Mouse (Mus musculus) cerebellum, postnatal 14 days (tissue): Measurements from ENCODE around the gene Carns1.
A peak's percentile ranks its signal among the peaks of the same experiment; 100 is the strongest.
"Not testable (repeated sequence)": the region's sequence is repeated elsewhere in the genome, so short reads cannot be mapped to it uniquely, and the experiment has no call there.

ENCODE experiments used
- DNase-seq, 2 experiments: peaks; one replicate each; pipeline ENCODE4 v3.0.0; 2021; ENCODE audit warnings: mixed read lengths in 2 of 2

The Carns1 gene

GRCm38 (mm10) chr19:4129462-4129861 is 45.8 kb downstream of the Carns1 start:
- DNase-seq, result no peak

DNA sequence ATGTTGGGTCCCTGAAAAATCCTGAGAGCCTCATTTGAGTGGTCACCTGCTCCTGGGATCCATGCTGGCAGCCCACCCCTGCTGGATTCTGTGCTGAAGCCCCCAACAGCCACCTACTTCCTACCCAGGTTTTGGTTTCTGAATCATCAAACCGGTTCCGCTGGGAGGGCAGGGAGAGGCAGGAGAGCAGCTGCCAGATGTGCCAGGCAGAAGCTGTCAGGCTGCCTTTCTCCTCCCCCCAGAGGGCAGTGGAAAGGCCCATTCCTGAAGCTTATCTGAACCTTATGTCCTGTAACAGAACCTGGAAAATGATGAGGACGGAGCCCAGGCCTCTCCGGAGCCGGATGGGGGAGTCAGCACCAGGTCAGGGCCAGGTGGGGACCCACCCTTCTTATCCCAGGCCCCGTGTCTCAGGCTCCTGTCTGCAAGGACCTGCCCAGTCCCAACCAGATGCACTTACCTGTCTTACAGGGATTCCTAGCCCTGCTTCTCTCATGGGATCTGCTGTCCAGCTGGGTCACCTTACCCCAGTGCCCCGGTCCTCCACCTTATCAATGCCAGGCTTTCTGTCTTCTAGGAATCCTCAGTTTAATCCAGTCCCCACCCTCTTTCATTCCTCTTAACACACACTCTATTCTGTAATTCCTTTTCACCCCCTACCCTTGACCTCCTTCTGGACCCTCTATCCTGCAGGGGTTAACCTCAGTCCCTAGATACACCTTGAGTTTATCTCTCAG is 48.4 kb downstream of the Carns1 start:
- DNase-seq, result no peak

DNA sequence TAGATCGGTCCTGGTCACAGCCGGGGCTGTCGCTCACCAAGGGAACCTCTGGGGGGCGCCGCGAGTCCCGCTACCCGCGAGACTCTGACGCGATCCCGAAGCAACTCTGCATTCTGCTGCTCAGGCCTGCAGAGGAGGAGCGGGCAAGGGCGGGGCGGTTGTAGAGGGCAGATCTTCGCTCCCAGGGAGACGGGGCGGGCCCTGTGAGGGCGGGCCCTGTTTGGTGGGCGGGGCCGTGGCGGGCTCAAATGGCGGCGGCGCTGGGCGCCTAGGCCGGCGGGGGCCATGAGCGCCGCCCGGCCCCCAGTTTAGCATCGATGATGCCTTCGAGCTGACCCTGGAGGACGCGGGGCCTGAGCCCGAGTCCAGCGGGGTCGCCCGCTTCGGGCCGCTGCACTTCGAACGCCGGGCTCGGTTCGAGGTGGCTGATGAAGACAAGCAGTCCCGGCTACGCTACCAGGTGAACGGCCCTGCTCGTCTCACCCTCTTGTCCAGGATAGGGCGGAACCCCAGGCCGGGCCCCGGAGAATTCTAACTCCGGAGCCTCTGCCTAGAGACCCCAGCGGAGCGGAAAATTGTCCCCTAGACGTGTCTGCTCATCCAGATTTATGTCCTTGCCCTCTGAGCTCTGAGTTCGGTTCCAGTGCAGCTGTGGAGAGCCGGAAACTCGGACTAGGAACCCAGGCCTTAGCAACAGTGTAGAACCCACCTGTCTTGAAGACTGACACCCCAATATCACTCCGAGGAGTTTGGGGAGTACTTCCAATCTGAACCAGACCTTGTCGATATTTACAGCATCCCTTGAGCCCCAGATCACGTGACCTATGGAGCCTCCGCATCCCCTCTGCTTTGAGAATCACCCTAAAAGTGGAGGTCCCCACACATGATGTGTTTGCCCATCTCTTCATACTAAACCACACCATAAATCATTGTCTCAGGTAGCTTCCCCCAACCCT is 49.3 kb downstream of the Carns1 start, which contains the start of gene Aip:
Aip (minus strand) TSS at position 118 of the 956 bp plus-strand sequence.
- DNase-seq, result peak; percentile 98 to 99

DNA sequence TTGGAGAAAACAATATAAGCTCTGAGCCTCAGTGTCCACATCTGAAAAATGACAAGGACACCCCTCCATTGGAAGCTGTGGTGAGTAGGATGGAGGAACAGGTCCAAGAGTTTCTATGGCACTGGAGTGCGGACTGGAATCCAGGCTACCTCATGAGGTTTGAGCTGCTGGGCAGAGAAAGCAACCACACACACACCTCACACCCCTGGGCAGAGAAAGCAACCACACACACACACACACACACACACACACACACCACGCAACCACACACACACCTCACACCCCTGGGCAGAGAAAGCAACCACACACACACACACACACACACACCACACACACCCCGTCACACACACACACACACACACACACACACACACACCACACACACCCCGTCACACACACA is 50.0 kb downstream of the Carns1 start:
- DNase-seq, result not testable (repeated sequence)

GRCm38 (mm10) chr19:4124432-4124831 is 50.8 kb downstream of the Carns1 start:
- DNase-seq, result no peak

DNA sequence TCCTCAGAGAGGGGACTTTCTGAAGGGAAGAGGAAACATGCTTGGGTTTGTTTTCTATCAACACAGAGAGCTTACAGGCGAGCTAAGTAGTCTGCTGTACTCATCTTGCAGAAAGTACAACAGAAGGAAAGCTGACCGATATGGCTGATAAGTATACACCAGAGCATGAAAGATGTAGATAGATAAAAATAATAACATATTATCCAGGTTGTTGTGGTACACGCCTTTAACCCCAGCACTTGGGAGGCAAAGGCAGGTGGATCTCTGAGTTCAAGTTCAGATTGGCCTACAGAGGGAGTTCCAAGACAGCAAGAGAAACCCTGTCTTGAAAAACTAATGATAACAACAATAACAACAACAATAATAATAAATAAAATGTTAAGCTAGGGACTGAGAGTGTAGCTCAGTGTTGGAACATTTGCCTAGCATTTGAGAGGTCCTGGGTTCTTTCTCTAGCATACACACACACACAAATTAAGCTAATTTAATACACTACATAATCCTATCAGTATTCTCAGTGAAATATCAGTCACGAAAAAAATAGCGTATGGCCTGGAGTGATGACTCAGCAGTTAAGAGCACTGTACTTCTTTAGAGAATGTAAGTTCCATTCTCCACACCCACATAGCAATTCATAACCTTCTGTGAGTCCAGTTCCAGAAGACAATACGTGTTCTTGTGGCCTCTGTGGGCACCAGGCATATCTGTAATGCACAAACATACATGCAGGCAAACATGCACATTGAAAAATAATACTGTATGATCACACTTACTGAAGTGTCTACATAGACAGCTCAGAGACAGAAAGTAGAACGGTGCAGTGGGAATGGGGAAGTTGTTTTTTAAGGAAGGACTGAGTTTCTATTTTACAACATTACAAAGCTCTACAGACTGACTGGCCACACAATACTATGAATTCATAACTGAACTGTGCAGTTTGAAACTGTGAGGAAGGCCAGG is 52.6 kb downstream of the Carns1 start:
- DNase-seq, result no peak

GRCm38 (mm10) chr19:4121896-4122295 is 53.4 kb downstream of the Carns1 start:
- DNase-seq, result not testable (repeated sequence)

DNA sequence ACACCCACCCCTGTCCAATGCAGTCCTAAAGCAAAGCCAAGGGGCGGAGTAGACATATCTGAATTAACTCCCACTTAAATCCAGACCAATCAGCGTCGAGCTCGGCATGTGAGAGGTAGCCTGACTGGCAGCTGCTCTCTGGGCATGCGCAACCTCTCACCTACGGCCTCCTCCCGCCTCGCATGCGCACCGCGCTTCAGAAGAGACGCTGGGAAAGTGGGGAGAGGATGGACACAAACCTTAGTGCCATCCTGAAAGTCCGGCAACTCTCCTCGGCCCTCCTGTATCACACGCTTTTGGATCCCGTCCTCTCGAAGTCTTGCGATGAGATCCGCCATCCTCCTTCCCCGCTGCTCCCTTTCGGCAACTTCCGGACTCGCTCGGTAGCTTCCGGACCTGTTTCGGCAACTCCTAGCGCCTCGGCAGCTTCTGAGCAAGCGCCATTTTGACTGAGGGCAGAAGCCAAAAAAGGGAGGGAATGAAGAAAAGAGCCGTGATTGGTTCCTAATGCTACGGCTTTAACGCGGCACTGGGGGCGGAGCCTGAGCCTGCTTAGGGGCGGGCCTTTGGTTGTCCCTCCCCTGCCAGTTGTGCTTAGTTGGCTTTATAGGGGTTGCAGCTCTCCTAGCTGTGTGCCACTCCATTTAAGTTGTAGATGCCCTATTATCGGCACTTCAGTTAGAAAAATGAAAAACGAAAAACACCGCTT is 54.0 kb downstream of the Carns1 start:
- DNase-seq, result peak; percentile 99 to 100

GRCm38 (mm10) chr19:4120496-4120895 is 54.8 kb downstream of the Carns1 start:
- DNase-seq, result no peak

- DNase-seq, result no peak
These were observed 55.4 kb downstream of the Carns1 start for GRCm38 (mm10) chr19:4119716-4120487.

GRCm38 (mm10) chr19:4118350-4118749 is 56.9 kb downstream of the Carns1 start:
- no peak for DNase-seq

GRCm38 (mm10) chr19:4117006-4117405 is 58.3 kb downstream of the Carns1 start:
- DNase-seq, result no peak

DNA sequence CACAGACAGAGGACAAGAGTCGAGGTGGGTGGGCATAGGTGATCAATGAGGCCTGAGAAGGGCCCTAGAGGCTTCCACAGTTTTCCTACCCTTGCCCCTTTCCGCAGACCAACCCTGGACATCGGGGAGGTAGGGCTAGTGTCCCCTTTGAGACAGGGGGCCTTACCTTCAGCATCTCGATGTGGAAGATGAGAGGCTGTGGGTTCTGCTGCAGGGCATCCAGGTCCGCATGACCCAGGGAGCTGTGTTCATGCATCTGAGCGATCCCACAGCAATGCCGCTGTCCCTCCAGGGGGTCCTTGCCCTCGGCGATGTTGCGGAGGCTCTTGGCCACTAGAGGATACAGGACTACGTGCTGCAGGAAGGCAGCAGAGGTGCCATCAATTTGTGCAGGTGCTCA is 59.5 kb downstream of the Carns1 start:
- DNase-seq, result no peak

GRCm38 (mm10) chr19:4115144-4115543 is 60.1 kb downstream of the Carns1 start:
- DNase-seq, result no peak

DNA sequence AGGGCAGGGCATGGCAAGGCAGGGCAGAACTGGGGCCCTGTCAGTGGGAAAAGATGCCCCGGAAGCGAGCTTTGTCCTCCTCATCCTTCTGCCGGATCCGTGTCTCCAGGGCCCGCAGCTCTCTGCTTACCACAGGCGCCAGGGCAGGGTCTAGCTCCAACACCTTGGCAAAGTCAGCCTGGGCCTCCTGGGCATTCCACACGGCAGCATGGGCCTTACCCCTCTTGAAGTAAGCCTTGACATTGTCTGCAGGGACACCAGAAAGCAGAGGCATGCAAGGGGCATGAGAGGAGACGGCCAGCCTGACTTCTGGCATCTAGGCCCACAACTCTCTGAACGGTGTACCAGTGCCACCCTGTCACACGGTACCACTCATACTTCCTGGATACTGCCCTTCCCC is 60.7 kb downstream of the Carns1 start:
- DNase-seq, result no peak
